Mouse (Mus musculus): ENCODE results near the gene Isg15. TPM values are rescaled to one million over a fixed set of nuclear protein-coding genes. Genes with fewer than 3 reads are reported as not detected.
A peak's percentile ranks its signal among the peaks of the same experiment; 100 is the strongest.

Isg15 gene
- polyA plus RNA-seq, 1 experiment from 2014 or later: 2.1 TPM

GRCm38 (mm10) chr4:156219936-156220335 is 19.3 kb upstream of the Isg15 start:
- Histone ChIP-seq H3K9me3 (no peaks in the 10 kb centered on the region), H3K4me3 (no peak overlapping the region), H3K36me3 (peaks cover 12% of the 10 kb centered on the region; the same call in 1 of the 2 replicates), H3K9ac (no peak overlapping the region), H3K4me1 (0 out of 2 replicates have a peak, but pooled peaks cover 5% of the 10 kb centered on the region), H3K27ac (no peak overlapping the region), H3K4me2 (no peak overlapping the region), H3K27me3 (no peaks in the 10 kb centered on the region)
- WGBS: 91% methylated on average over 11 of the region's 11 CpGs
- ATAC-seq (ENCODE audit: insufficient number of reproducible peaks, insufficient read depth, low FRiP score, low TSS enrichment, low read depth): no peak

- H3K9me3 ChIP-seq: no peaks in the 10 kb centered on the region
- no peak overlapping the region for H3K27ac ChIP-seq
- no peak overlapping the region for H3K9ac ChIP-seq
- peaks cover 12% of the 10 kb centered on the region; the same call in 1 of the 2 replicates for H3K36me3 ChIP-seq
- H3K4me1 ChIP-seq: 0 out of 2 replicates have a peak, but pooled peaks cover 5% of the 10 kb centered on the region
- WGBS: 74% methylated on average over 16 of the region's 16 CpGs
- H3K4me3 ChIP-seq: no peak overlapping the region
- no peak overlapping the region for H3K4me2 ChIP-seq
- no peaks in the 10 kb centered on the region for H3K27me3 ChIP-seq
- ATAC-seq (ENCODE audit: insufficient number of reproducible peaks, insufficient read depth, low FRiP score, low TSS enrichment, low read depth): no peak
Observed at GRCm38 (mm10) chr4:156217838-156218237, 17.2 kb upstream of the Isg15 start.

GRCm38 (mm10) chr4:156217022-156217669 is 16.5 kb upstream of the Isg15 start:
- Histone ChIP-seq H3K36me3 (peaks cover 6% of the 10 kb centered on the region; the same call in 1 of the 2 replicates), H3K9ac (no peak overlapping the region), H3K27me3 (no peaks in the 10 kb centered on the region), H3K9me3 (no peaks in the 10 kb centered on the region), H3K27ac (no peak overlapping the region), H3K4me3 (no peak overlapping the region), H3K4me2 (no peak overlapping the region), H3K4me1 (0 out of 2 replicates have a peak, but pooled peaks cover 5% of the 10 kb centered on the region)
- 84% methylated on average over 16 of the region's 16 CpGs for WGBS
- ATAC-seq (ENCODE audit: insufficient number of reproducible peaks, insufficient read depth, low FRiP score, low TSS enrichment, low read depth): no peak

GRCm38 (mm10) chr4:156216196-156216595 is 15.6 kb upstream of the Isg15 start:
- no peaks in the 10 kb centered on the region for H3K9me3 ChIP-seq
- no peaks in the 10 kb centered on the region for H3K27me3 ChIP-seq
- no peak overlapping the region for H3K27ac ChIP-seq
- no peak overlapping the region for H3K9ac ChIP-seq
- H3K36me3 ChIP-seq: no peaks in the 10 kb centered on the region
- no peak for ATAC-seq (ENCODE audit: insufficient number of reproducible peaks, insufficient read depth, low FRiP score, low TSS enrichment, low read depth)
- 85% methylated on average over 2 of the region's 2 CpGs for WGBS
- no peak overlapping the region for H3K4me2 ChIP-seq
- 0 out of 2 replicates have a peak, but pooled peaks cover 5% of the 10 kb centered on the region for H3K4me1 ChIP-seq
- H3K4me3 ChIP-seq: no peak overlapping the region

GRCm38 (mm10) chr4:156215649-156216048 is 15.0 kb upstream of the Isg15 start, which contains the start of gene Perm1:
Gene Perm1 (plus strand): TSS chr4:156215868.
- Histone ChIP-seq H3K4me3 (no peak within 1 kb of the TSS), H3K4me2 (no peak within 1 kb of the TSS), H3K36me3 (no peaks in the 10 kb centered on the region), H3K27me3 (no peaks in the 10 kb centered on the region), H3K9me3 (no peaks in the 10 kb centered on the region), H3K9ac (no peak within 1 kb of the TSS), H3K27ac (no peak within 1 kb of the TSS), H3K4me1 (0 out of 2 replicates have a peak, but pooled peaks cover 5% of the 10 kb centered on the region)
- ATAC-seq (ENCODE audit: insufficient number of reproducible peaks, insufficient read depth, low FRiP score, low TSS enrichment, low read depth): no peak
- 74% methylated on average over 4 of the region's 4 CpGs for WGBS

- 92% methylated on average over 13 of the region's 13 CpGs for WGBS
- H3K36me3 ChIP-seq: no peaks in the 10 kb centered on the region
- no peaks in the 10 kb centered on the region for H3K27me3 ChIP-seq
- no peak for ATAC-seq (ENCODE audit: insufficient number of reproducible peaks, insufficient read depth, low FRiP score, low TSS enrichment, low read depth)
- 0 out of 2 replicates have a peak, but pooled peaks cover 5% of the 10 kb centered on the region for H3K4me1 ChIP-seq
- no peak overlapping the region for H3K4me3 ChIP-seq
- H3K9me3 ChIP-seq: no peaks in the 10 kb centered on the region
- H3K27ac ChIP-seq: no peak overlapping the region
- no peak overlapping the region for H3K9ac ChIP-seq
- no peak overlapping the region for H3K4me2 ChIP-seq
Observed at GRCm38 (mm10) chr4:156213134-156213533, 12.5 kb upstream of the Isg15 start.

- Histone ChIP-seq H3K9ac (no peak overlapping the region), H3K9me3 (no peaks in the 10 kb centered on the region), H3K27ac (no peak overlapping the region), H3K4me2 (no peak overlapping the region), H3K27me3 (peaks cover 8% of the 10 kb centered on the region), H3K4me1 (no peaks in the 10 kb centered on the region), H3K4me3 (no peak overlapping the region), H3K36me3 (no peaks in the 10 kb centered on the region)
- WGBS: 69% methylated on average over 13 of the region's 13 CpGs
- no peak for ATAC-seq (ENCODE audit: insufficient number of reproducible peaks, insufficient read depth, low FRiP score, low TSS enrichment, low read depth)
Observed at GRCm38 (mm10) chr4:156209963-156210635, 9.5 kb upstream of the Isg15 start.

GRCm38 (mm10) chr4:156208872-156209271 is 8.3 kb upstream of the Isg15 start:
- ATAC-seq (ENCODE audit: insufficient number of reproducible peaks, insufficient read depth, low FRiP score, low TSS enrichment, low read depth): no peak
- 87% methylated on average over 4 of the region's 4 CpGs for WGBS
- no peaks in the 10 kb centered on the region for H3K9me3 ChIP-seq

GRCm38 (mm10) chr4:156203413-156204131 is 3.0 kb upstream of the Isg15 start:
- no peak for ATAC-seq (ENCODE audit: insufficient number of reproducible peaks, insufficient read depth, low FRiP score, low TSS enrichment, low read depth)
- peak overlapping the region; percentile 98 for H3K4me2 ChIP-seq
- peak overlapping the region; percentile 57 for H3K4me3 ChIP-seq
- no peak overlapping the region for H3K27ac ChIP-seq
- H3K9me3 ChIP-seq: no peaks in the 10 kb centered on the region
- peaks cover 39% of the 10 kb centered on the region for H3K27me3 ChIP-seq
- no peaks in the 10 kb centered on the region for H3K36me3 ChIP-seq
- under 1% methylated on average over 49 of the region's 49 CpGs for WGBS
- peak overlapping the region; percentile 75 for H3K9ac ChIP-seq
- H3K4me1 ChIP-seq: peaks cover 20% of the 10 kb centered on the region

More at GRCm38 (mm10) chr4:156208872-156209271, 8.3 kb upstream of the Isg15 start:
- H3K4me3 ChIP-seq: no peak overlapping the region
- H3K36me3 ChIP-seq: no peaks in the 10 kb centered on the region
- peaks cover 21% of the 10 kb centered on the region for H3K27me3 ChIP-seq
- H3K9ac ChIP-seq: no peak overlapping the region
- H3K4me2 ChIP-seq: no peak overlapping the region
- peaks cover 7% of the 10 kb centered on the region for H3K4me1 ChIP-seq
- H3K27ac ChIP-seq: no peak overlapping the region

GRCm38 (mm10) chr4:156203001-156203412 is 2.4 kb upstream of the Isg15 start, which contains the start of gene AW011738:
Gene AW011738 (plus strand): TSS chr4:156203304.
- Histone ChIP-seq H3K9ac (peak within 1 kb of the TSS; percentile 75), H3K9me3 (no peaks in the 10 kb centered on the region), H3K4me1 (peaks cover 20% of the 10 kb centered on the region), H3K4me3 (peak within 1 kb of the TSS; percentile 57), H3K4me2 (peak within 1 kb of the TSS; percentile 98), H3K36me3 (no peaks in the 10 kb centered on the region), H3K27me3 (peaks cover 39% of the 10 kb centered on the region), H3K27ac (no peak within 1 kb of the TSS)
- ATAC-seq (ENCODE audit: insufficient number of reproducible peaks, insufficient read depth, low FRiP score, low TSS enrichment, low read depth): 0 out of 2 replicates have a peak, but pooled peaks have one; percentile 38
- under 1% methylated on average over 32 of the region's 39 CpGs for WGBS

- H3K9ac ChIP-seq: peak overlapping the region; percentile 75
- H3K4me3 ChIP-seq: peak overlapping the region; percentile 57
- peak overlapping the region; percentile 98 for H3K4me2 ChIP-seq
- H3K27me3 ChIP-seq: peaks cover 39% of the 10 kb centered on the region
- H3K27ac ChIP-seq: no peak overlapping the region
- ATAC-seq (ENCODE audit: insufficient number of reproducible peaks, insufficient read depth, low FRiP score, low TSS enrichment, low read depth): no peak
- no peaks in the 10 kb centered on the region for H3K36me3 ChIP-seq
- no peaks in the 10 kb centered on the region for H3K9me3 ChIP-seq
- WGBS: 37% methylated on average over 12 of the region's 12 CpGs
- peaks cover 22% of the 10 kb centered on the region for H3K4me1 ChIP-seq
Observed at GRCm38 (mm10) chr4:156202462-156202893, 1.9 kb upstream of the Isg15 start.

Data from embryonic facial prominence, embryonic 13.5 days (tissue).